Mouse (Mus musculus): ENCODE results near the gene Copz1.
A peak's percentile ranks its signal among the peaks of the same experiment; 100 is the strongest.

Copz1 gene

DNA sequence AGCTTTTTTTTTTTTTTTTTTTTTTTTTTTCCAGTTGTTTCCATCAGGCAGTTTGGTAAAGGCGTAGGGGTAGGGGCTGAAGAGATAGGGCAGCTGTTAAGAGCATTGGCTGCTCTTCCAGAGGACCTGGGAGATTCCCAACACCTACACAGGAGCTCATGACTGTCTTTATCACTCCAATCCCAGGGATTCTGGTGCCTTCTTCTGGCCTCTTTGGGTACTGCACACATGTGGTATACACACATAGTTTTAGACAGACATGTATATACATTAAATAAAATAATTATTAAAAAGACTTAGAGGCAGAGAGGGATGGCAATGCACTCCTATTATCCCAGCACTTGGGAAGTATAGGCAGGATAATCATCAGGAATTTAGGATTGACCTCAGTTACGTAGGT lies 20.9 kb downstream of the Copz1 start:
- DNase-seq: no peak

DNA sequence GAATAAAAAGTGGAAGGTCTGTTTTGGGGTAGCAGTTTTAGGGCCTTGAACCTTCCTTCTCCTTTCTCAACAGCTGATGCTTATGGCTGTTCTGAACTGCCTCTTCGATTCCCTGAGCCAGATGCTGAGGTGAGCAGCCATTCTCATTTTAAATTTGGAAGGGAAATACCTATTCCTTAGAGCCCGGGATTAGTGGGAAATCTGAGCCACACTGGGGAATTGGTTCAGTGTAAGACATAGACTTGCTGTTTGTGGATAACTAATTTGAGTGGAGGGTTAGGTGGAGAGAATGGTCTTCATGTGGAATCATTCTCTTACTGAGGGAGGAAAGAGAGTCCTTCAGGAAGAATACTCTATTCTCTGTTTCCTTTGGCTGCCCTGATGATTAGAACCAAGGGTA lies 22.1 kb downstream of the Copz1 start:
- no peak for DNase-seq

DNA sequence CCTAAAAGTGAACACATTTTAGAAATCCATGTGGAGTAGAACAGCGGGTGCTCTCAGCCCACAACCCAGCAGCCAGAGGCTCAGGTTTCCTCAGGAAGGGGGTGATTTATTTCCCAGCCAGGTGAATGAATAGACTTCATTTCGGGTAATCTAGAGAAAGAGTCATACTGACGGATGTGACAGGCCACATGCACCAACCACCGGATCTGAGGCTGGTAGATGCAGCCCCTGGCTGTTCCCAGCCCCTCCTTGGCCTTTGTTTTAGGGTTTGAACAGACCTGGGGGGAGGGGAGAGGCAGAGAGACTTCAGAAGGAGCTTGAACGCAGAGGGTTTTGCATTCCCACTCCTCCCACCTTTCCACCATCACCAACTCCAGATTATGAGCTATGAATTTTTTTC lies 23.3 kb downstream of the Copz1 start:
- no peak for DNase-seq

DNA sequence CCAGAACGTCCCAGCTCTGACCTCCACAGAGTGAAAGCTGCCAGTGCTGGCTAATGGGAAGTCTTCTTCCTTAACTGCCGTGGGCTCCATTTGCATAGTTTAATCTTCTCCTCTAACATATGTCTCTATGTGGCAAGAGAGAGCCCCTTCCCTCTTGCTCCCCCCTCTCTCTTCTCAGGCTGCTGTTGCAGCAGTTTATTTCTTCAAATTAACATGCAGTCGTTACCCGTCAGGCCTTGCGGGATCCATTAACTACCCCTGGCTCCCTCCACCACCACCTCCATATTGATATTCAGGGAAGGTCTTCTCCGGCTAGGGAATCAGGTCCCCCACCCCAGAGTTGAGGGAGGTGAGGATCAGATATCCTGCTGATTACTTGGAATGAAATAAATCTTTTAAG lies 24.8 kb downstream of the Copz1 start:
- DNase-seq: no peak

DNA sequence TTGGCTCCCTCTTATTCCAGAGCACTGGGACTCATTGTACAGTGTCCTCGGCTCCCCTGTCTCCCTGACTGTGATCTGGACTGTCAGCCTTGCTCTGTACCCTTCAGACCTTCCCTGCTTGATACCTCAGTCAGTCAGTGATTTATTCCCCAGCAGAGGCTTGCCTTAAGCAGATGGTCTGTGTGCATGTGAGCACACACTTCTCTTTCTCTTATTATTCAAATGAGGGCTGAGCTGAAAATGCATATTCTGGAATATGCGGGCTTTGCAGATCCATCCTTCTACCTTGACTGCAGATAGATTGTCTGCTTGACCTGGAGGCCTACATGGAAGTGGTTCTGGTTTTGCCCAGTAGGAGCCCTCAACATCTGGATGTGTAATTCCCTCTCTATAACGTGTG lies 25.5 kb downstream of the Copz1 start:
- no peak for DNase-seq

DNA sequence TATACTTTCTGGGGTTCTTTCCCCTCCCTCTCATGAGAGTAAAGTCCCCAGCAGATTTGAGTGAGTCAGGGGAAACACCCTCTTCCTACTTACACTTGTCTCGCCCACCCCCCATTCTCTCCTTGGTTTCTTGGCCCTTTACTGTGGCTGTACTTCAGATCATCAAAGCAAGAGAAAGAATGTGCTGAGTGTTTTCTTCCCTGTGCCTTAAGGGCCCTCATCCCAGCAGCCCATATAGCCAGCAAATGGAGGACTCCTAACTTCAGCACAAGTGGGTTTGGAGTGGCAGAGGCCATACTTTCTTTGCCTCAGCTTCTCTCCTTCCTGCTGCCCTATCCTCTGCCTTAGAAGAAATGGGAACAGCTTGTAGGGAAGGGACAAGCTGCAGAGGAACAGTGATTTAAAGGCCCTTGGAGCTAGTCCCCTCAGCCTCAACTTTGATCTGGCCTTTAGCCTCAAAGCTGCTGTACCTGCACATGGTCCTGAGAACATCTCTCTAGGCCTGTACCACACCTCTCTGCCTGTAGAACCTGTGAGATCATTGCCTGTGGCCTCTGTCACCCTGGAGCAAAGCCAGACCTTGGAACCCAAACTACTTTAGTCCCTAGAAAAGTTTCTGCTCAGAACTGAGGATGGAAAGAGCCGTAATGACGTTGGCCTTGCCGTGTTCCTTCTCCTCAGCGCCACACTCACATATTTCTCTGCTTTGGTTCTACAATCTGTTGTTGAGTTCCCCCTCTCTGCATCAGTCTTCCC lies 26.5 kb downstream of the Copz1 start:
- DNase-seq: no peak

DNA sequence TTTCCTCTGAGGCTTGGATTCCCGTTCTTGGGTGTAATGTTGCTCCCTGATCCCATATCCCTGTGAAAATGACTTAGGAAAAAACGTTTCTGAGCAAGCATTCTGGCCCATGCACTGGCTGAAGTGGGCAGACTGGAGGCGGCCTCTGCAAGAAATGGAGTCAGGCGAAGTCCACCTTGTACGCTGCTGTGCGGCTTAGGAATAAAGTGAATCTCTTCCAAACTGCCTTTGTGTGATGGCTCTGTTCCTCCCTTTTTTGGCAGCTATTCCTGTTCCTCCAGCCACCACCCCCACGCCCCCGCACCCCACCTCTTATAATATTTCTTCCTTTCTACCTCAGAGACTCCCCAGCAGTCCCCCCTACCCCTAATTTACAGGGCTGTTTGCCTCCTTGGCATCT lies 27.1 kb downstream of the Copz1 start:
- no peak for DNase-seq

DNA sequence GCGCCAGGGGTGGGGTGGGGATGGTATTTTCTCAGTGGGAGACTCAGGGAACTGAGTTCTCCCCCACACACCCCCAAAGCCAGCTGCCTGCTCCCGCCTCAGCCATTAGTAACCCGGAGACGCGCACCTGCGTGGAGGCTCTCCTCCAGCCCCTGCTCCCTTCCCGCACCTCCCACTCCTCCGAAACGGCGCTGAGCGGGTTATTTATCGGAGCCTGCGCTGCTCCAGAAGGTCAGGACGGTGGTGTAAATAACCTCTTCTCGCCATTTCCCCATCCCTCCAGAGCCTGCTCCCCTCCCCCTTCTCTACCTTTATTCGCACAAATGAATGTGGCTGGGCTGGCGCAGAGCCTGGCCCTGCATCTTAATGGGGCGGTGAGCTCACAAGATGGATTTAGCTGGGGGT lies 27.6 kb downstream of the Copz1 start:
- DNase-seq: no peak

DNA sequence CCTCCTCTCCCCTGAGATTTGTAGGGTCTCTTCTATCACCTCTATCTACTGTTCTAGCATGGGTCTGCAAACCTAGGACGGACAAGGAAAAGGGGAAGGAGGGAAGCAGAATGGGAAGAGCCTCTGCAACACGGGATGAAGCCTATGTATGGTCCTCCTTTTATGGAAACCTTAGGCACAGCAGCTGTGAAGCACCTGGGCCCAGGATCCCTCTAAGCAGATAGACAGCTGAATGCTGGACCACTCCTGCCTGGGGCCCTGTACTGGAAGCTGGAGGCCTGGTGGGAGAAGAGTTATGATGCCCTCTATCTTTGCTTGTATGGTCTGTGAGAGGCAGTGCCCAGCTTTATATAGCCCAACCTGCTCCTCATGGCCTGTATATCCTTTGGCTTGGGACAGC lies 28.0 kb downstream of the Copz1 start:
- no peak for DNase-seq

DNA sequence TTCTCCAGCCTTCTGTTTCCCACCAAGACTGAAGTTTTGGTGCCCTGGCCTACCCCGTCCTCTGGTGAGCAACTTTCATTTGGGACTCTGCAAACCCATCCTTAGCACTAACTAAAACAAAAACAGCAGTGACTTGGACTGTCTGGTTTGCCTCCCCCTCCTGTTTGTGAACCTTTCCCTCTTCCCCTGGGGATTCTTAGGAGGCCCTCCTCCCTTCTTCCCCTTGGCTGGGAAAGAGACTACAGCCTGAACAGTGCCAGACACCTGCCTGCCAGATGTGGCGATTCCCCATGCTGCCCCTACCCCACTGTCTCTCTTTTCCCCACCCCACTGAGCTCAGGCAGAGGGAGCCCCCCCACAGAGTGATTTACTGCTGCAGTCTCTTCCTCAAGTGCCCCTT lies 28.5 kb downstream of the Copz1 start:
- no peak for DNase-seq

DNA sequence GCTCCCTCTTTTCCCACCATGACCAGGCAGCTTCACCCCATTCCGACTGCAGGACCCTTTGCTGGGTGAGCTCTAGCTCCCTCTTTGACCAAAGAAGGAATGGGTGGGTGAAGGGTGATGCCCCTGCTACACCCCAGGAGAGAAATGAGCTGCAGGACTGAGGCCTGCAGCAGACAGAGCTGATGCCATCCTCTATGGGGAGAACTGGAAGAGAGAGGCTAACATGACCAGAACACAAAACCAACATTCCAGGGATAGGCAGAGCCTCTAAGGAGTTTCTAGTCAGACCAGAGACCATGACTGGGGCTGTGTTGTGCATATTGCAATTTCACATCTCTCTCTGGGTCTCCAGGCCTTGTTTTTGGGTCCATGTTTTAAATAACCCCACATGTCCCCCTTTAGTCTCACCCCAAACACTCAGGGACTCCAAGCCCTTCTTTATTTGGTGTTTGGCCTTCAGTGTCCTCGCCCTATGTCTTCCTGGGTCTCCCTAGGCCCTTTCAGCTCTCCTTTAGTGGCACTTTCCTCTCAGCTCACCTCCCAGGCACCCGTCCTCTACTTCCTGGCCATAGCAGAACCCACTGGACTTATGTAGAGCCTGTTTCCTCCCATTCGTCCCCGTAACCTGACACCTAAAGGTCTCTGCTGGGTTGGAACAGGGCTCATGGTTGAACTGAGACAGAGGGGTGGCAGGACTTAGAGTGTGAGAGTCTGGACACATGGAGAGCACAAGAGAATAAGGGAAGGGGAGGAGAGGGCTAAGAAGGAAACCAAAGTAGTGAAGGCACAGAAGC lies 29.2 kb downstream of the Copz1 start:
- no peak for DNase-seq

DNA sequence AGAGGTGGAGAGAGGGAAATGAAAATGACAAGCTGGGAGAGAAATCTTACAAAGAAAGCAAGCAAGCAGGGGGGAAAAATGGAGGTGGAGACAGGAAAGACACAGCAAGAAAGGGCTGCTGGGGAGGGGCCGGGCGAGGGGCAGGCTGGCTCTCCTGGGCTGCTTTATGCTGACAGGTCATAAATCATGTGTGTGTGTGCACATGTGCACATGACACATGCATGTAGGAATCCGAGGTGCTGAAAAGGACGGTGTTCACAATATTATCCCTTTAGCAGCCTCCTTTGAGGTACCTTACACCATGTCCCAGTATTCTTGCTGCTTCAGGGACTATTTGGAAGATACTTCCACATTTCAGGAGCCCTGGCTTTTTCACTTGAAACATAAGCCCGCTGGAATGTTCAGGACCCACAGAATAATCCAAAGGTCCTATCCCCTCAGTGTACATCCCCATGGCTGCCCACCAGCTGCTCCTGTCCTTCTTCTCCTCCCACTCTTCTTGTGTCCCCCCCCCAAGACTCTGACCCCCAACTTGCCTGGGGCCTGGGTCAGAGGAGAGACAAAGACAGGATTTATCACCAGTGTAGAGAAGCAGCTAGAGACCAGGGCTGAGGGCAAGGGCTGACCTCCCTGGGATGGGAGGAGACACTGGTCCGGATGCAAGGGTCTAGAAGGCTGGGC lies 30.0 kb downstream of the Copz1 start:
- no peak for DNase-seq

DNA sequence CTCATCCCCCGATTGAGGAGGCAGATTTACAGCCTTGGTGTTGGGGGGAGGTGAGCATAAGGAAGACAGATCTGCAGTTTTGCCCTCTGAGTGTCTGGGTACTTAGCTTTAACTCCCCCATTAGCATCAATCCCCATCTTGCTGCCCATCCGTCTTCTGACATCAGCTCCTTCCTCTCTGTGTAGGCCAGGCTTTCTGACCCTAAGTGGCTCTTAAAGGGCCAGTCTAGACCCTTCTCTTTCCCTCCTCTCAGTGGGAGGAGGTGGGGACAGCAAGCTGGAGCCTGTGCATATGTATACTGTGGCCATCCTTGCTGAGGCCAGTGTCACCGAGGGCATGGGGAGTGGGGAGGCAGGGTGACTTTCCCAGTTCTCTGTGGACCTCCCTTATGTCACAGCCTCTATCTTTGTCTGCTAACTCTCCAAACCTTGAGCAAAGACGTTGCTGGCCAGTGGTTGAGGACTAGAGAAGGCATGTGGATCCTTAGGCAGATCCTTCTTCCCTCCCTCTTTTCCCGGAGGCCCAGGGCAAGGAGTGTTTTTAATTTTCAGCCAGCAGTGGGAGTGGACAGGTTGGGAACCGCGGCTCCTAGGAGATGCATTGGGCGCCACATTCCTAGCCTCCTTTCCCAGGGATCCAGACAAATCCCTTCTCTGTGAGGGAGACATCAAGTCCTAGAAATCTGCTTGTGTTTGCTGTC lies 31.6 kb downstream of the Copz1 start:
- no peak for DNase-seq

DNA sequence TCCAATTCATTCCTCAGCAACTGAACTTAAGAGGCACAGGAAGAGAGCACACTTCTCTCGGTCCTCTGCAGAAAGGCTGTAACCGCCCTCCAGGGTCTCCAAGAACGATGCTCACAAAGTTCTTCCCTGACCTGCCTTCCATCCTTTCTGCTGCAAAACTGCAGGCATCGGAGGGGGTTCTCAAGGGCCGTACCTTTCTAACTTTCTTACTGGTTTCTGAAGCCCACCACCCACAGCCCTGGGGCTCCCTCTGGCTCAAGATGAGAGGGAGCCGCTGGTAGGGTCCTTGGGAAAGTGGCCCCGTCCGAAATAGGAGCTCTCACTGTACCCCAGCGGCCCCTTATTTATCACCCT lies 32.1 kb downstream of the Copz1 start:
- no peak for DNase-seq

DNA sequence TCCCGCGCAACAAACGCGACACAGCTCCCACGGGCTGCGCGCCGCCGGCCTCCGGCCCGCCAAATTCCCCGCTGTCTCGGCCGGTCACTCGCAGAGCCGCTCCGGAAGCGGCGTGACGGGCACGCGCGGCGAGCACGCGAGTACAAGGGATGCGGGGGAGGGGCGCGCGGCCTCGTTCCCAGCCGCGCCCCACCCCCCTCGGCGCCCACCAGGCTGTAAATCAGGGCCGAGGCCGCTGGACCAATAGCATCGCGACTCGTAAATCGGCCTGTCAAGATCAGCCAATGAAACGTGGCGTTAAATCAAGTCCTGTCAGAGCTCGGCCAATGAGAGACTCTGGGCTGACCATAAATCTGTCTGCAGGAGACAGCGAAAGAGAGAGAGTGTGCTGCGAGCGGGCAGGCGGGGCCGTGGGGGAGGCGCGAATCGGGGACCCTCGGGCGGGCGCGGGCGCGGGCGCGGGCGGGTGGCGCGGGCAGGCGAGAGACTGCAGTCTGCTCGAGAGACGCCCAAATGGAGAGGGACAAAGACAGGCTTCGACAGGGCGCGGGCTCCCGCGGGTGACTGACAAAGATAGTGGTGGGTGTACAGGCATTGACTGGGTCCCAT lies 32.7 kb downstream of the Copz1 start:
- peak; percentile 82 to 86 for DNase-seq

DNA sequence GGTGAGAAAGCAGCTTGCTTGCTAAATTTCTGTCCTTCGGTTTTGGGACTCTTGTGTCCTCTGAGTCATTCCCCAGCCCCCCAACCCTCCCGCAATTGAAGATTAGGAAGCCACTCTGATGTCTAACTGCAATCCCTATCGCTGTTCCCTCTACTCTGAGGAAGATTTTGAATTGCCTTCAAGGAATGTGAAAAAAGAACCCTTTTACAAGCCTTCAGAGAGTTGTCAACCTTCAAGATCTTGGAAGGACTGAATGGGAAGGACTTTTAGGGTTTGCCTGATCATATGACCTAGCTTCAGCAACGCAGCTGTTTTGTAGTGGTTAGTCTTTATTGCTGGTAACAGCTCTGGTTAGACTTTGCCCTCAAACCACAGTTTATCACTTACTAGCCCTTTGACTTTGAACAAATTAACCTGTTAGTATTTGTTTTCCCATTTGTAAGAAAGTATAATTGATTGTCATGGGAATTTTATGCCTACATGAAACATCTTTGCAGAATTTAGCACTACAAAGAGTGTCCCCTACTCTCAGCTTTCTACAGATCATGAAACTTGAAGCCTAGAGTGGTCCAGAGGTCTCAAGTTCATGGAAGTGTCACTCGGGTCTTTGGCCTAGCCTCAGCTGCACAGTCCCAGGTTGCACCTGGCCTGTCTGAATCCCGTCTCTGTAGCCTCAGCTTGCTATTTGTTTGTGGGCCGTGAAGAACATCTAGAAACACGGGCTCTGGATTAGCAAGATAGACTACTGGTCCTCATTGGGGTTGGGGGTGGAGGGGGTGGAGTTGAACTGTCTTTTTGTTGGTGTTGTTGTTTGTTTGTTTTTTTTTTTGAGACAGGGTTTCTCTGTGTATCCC lies 33.5 kb downstream of the Copz1 start:
- DNase-seq: no peak

DNA sequence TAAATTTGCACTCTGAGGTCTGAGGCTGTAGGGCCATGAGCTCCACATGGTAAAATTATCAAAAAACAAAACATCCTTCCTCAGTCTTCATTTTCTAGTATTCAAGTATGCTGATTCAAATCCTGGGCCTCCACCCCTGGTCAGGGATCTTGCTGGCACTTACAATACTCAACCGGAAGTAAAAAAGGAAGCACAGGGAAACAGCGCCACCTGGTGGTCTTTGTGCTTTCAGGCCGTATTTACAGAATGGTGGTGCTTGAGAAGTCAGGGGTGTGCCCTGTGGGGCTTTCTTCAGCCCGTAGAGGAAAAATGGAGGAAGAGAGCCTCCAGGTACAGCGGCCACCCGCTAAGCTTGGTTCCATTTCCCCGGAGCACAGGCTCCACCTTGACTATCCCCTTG lies 34.6 kb downstream of the Copz1 start:
- DNase-seq: peak; percentile 84 to 89

DNA sequence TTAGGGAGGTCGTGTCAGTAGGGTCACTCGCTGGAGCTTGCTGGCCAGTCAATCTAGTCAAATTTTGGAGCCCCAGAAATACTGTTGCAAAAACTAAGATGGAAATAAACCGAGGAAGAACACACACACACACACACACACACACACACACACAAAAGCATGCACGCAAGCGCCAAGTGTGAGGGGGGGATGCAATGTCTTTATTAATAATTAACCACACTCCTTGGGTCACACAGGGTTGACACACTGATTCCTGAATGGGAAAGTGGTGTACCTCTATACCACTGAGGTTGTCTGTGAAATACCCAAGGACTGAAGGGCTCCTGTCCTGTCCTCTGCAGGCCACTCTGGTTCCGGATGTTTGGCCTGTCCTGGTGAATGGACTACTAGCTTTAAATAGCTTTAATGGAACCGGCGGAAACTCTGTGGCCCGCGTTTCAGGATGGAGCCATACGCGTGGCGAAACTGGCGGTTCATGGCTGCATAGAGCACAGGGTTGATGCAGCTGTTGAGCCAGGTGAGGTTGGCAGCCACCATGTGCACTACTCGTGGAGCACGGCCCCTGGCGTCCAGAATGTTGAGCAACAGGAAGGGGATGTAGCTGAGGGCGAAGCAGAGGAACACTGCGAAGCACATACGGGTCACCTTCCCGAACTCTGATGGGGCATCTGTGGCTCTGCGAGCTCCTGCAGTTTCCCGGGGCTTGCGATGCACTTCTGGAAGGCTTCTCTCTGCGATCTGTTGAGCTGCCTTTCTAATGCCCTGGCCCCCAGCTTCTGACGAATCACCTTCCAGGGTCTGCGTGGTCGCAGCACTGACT lies 35.8 kb downstream of the Copz1 start:
- DNase-seq: peak; percentile 23 to 38

DNA sequence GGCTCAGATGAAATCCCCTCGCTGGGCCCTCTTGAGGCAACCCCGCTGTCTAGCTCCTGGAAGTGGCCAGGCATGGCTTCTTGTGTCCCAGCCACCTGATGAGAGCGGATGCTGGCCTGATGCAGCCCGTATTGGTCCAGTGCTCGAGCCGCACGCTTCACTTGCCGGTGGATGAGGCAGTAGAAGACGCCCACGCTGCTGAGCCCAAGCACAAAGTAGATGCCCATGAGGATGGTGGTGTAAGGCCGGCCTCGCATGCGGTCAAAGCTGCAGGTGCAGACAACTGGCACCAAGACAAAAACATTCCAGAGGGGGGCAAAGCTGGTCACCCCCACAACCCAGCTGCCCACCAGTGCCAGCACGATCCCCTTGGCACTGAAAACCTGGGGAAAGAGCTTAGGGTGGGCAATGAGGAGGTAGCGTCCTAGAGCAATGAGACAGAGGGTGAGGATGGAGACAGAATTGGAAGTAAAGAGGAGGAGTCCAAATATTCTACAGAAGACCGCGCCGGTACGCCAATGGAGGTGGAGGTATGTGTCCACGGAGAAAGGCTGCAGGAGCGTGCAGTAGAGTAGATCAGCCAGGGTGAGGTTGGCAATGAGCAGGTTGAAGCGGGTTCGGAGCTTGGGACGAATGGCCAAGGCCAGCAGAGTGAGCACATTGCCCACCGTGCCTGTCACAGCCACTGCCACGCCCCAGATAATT lies 36.5 kb downstream of the Copz1 start:
- DNase-seq: no peak

DNA sequence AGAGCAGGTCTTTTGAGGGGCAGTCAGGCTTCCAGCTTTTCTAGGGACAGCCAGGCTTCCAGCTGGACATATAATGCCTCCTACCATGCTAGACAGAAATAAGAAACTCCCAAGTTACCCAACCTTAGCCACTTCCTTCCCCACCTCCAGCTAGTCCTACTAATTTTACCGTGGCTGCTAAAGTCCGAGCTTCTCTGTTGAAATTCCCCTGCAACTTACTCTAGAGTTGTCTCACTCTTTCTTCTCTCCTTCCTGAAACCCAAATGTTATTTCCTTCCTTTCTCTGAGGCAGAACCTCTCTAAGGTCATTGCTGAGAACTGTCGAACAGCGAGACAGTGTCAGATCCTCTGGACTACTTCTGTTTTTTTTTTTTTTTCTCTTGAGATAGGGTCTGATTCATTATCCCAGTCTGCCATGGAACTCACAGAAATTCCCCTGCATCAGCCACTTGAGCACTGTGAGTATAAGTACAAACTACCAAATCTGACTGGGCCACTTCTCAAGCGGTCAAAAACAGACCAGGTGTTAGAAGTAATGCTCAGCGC lies 37.9 kb downstream of the Copz1 start, which contains the start of gene Gpr84:
Gene Gpr84 (minus strand): TSS at position 248 of the 546 bp plus-strand sequence.
- no peak for DNase-seq
